Mouse (Mus musculus) liver, adult 2 months (tissue): ENCODE measurements around the gene Cse1l. TPM values are rescaled to one million over a fixed set of nuclear protein-coding genes. Genes with fewer than 3 reads are reported as not detected.
A peak's percentile ranks its signal among the peaks of the same experiment; 100 is the strongest.

ENCODE experiments used
- DNase-seq: peaks from one replicate; pipeline ENCODE4 v3.0.0-alpha.2; 2011; ENCODE audit warnings: low read depth, low spot score; ENCODE audit errors: extremely low read depth
- H3K27ac ChIP-seq: fragments of 200-500 bp; replicated peaks from 2 replicates; pipeline ENCODE4 v1.5.1; 2012; ENCODE audit warnings: low read depth, mild to moderate bottlenecking, control low read depth, inconsistent platforms, low read length; ENCODE audit not compliant: insufficient read depth
- H3K27me3 ChIP-seq: fragments of 200-500 bp; 2 replicates; pipeline ENCODE4 v1.6.1; 2012; ENCODE audit warnings: mild to moderate bottlenecking, moderate library complexity, low read length, inconsistent platforms; ENCODE audit not compliant: control insufficient read depth, insufficient read depth
- H3K36me3 ChIP-seq: fragments of 200-500 bp; 2 replicates; pipeline ENCODE4 v1.6.1; 2012; ENCODE audit warnings: low read length, inconsistent platforms; ENCODE audit not compliant: control insufficient read depth, insufficient read depth
- H3K4me1 ChIP-seq: fragments of 200-500 bp; 2 replicates; pipeline ENCODE4 v1.6.1; 2011; ENCODE audit warnings: low read length; ENCODE audit not compliant: control insufficient read depth, insufficient read depth
- H3K4me3 ChIP-seq: fragments of 200-500 bp; 2 replicates; pipeline ENCODE4 v1.5.1; 2011; ENCODE audit warnings: low read depth, mild to moderate bottlenecking, control low read depth, low read length, moderate library complexity; ENCODE audit not compliant: insufficient read depth
- H3K79me2 ChIP-seq: fragments of 200-500 bp; 2 replicates; pipeline ENCODE4 v1.6.1; 2012; ENCODE audit warnings: inconsistent platforms, mild to moderate bottlenecking, low read length, moderate library complexity; ENCODE audit not compliant: control insufficient read depth, insufficient read depth
- H3K9ac ChIP-seq: fragments of 200-500 bp; 2 replicates; pipeline ENCODE4 v1.6.1; 2012; ENCODE audit warnings: low read depth, mild to moderate bottlenecking, control low read depth, inconsistent platforms, low read length
- CTCF ChIP-seq: fragments of 200-500 bp; IDR thresholded peaks from 2 replicates; pipeline ENCODE4 v1.5.1; 2011; ENCODE audit warnings: low read depth, low read length, control low read depth
- POLR2A ChIP-seq: fragments of 200-500 bp; IDR thresholded peaks from 2 replicates; pipeline ENCODE4 v1.6.1; 2011; ENCODE audit warnings: low read length, control low read depth; ENCODE audit not compliant: insufficient read depth; ENCODE audit errors: extremely low read depth
- WGBS: fragments of 180-500 bp; shearing (Covaris S2); methylation state at CpG from one replicate; pipeline ENCODE4 v1.1.7; 2018; 5-methylcytosine and 5-hydroxymethylcytosine counted together
- polyA plus RNA-seq: library from polyadenylated mRNA; depleted of rRNA; stranded (reverse); fragments of >200 nt; gene quantifications from 2 replicates; pipeline ENCODE4 v1.2.3, GENCODE M21; 2012
- total RNA-seq: library from RNA; depleted of rRNA; stranded (reverse); fragments of >200 nt; gene quantifications from 2 replicates; pipeline ENCODE4 v1.2.3, GENCODE M21; 2014

The Cse1l gene
- total and polyA plus RNA-seq, 2 experiments, result 10.7 to 29.7 TPM

DNA sequence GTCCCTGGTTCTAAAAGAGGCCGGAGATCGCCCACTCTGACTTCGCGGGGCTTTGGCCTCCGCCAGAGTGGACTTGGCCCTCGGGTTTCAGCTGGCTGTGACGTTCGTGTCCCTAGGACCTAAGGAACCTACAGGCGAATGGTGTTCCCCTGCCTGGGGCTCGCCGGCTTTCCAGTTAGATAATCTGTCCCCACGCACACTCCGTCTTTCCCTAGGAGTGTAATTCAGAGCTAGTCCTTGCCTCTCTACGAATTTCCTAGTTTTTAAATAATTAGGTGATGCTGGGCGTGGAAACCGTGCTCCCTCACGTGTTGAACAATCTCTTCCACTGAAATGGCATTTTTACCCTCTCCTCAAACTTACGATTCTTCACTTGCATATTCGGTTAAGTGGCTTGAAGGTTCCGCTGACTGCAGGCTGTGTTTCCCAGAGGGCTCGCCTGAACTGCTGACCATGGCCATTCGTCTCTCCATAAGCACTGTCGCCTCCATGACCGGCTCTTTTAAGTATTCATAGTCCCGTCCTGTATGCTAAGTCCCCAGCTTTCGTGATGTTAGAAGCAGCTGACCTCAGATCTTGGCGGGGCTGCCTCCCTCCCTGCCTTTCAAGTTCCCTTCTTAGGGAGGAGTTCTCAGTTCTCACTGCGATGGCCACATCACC lies 813 bp downstream of the Cse1l start:
- peak; percentile 16 for DNase-seq
- WGBS, result under 1% methylated on average over 28 of the region's 28 CpGs
- peak overlapping the region; percentile 90 for H3K4me3 ChIP-seq
- H3K9ac ChIP-seq, result peak overlapping the region; percentile 84
- peaks cover 7% of the 10 kb centered on the region for H3K4me1 ChIP-seq
- H3K27me3 ChIP-seq, result no peaks in the 10 kb centered on the region
- peak overlapping the region; percentile 84 for H3K27ac ChIP-seq
- H3K36me3 ChIP-seq, result no peaks in the 10 kb centered on the region
- peaks cover 20% of the 10 kb centered on the region; the same call in 1 of the 2 replicates for H3K79me2 ChIP-seq
- no peak for TF ChIP-seq POLR2A

DNA sequence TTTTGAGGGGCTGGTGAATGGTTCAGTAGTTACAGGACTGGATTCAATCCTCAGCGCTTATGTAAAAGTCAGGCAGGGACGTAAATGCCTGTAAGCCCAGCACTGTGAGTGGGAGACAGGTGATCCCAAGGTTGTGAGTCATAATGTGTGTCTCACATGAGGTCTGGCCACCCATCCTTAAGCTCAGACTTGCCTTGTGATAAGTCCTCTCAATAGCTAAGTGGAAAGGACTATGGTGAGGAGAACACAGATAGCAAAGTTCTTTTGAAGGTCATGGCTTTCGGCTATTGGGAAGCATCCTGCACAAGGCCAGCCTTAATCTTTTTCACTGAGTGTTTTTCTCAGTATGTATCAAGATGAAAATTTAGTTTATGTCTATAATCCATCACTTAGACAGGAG lies 3.9 kb downstream of the Cse1l start:
- Histone ChIP-seq H3K79me2 (peaks cover 33% of the 10 kb centered on the region; the same call in 1 of the 2 replicates), H3K4me1 (peaks cover 7% of the 10 kb centered on the region), H3K9ac (no peak overlapping the region), H3K36me3 (no peaks in the 10 kb centered on the region), H3K27me3 (no peaks in the 10 kb centered on the region), H3K27ac (no peak overlapping the region), H3K4me3 (no peak overlapping the region)
- DNase-seq, result no peak
- 94% methylated on average over 3 of the region's 3 CpGs for WGBS
- no peak for TF ChIP-seq CTCF
- no peak for TF ChIP-seq POLR2A

DNA sequence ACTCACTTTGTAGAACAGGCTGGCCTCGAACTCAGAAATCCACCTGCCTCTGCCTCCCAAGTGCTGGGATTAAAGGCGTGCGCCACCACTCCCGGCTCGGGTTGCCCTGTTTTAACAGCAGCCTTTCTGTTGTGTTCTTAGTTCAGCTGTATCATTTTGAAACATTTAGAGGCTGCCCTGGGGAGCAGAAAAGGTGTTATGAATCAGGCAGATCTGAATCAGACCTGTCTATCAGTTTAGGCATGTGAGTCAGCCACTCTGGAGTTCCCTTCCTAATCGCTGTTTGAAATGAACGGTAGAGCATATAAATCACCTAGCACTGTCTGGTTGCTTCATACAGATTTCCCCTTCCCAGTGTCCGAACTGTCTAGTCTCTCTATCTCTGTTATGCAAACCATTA lies 4.7 kb downstream of the Cse1l start:
- Histone ChIP-seq H3K27ac (no peak overlapping the region), H3K4me1 (peaks cover 3% of the 10 kb centered on the region; the same call in 1 of the 2 replicates), H3K9ac (no peak overlapping the region), H3K27me3 (no peaks in the 10 kb centered on the region), H3K4me3 (no peak overlapping the region), H3K36me3 (no peaks in the 10 kb centered on the region; the same call in 1 of the 2 replicates), H3K79me2 (peaks cover 34% of the 10 kb centered on the region; the same call in 1 of the 2 replicates)
- 72% methylated on average over 8 of the region's 8 CpGs for WGBS
- no peak for DNase-seq
- TF ChIP-seq CTCF (no peak), POLR2A (no peak)

DNA sequence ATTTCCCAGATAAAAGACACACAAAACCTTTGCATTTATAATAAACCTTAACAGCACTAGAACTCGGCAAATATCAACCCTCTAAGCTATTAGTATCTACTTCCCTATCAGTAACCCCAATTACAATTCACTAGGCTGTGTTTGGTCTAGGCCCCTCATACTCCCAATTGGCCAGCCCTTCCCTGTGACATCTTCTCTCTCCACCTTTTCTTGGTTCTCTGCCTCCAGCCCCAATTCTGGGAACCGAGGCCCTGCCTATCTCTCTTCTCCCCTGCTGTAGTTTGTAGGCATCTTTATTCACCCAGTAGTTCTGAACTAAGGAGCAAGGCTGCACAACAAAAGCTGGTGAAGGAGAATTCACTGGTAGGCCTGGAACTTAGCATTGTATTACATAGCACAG lies 18.1 kb downstream of the Cse1l start:
- H3K4me3 ChIP-seq, result no peak overlapping the region
- no peak overlapping the region for H3K27ac ChIP-seq
- WGBS, result 90% methylated on average over 2 of the region's 2 CpGs
- H3K79me2 ChIP-seq, result no peaks in the 10 kb centered on the region
- DNase-seq, result no peak
- no peak overlapping the region for H3K9ac ChIP-seq
- H3K4me1 ChIP-seq, result no peaks in the 10 kb centered on the region
- H3K36me3 ChIP-seq, result peaks cover 51% of the 10 kb centered on the region
- no peaks in the 10 kb centered on the region for H3K27me3 ChIP-seq
- no peak for TF ChIP-seq CTCF
- TF ChIP-seq POLR2A, result no peak

DNA sequence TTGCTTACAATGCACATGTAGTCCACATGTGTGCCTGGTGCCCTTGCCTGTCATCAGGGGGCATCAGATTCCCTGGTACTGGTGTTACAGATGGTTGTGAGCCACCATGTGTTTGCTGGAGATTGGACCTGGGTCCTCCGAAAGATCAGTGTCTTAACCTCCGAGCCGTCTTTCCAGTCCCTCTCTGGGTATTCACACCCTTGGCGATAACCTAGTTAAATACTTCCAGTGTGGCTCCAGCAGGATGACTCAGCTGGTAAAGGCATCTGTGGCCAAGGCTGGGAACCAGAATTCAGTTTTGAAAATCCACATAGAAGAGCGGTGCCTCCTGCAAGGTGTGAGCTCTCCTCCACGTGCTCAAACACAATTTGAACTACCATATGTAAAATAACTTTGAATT lies 28.1 kb downstream of the Cse1l start:
- 96% methylated on average over 6 of the region's 6 CpGs for WGBS
- no peaks in the 10 kb centered on the region for H3K79me2 ChIP-seq
- no peak overlapping the region for H3K4me3 ChIP-seq
- H3K36me3 ChIP-seq, result peaks cover 50% of the 10 kb centered on the region
- no peaks in the 10 kb centered on the region for H3K4me1 ChIP-seq
- H3K27me3 ChIP-seq, result no peaks in the 10 kb centered on the region
- DNase-seq, result no peak
- no peak overlapping the region for H3K9ac ChIP-seq
- no peak for TF ChIP-seq POLR2A
- no peak for TF ChIP-seq CTCF
- no peak overlapping the region for H3K27ac ChIP-seq

DNA sequence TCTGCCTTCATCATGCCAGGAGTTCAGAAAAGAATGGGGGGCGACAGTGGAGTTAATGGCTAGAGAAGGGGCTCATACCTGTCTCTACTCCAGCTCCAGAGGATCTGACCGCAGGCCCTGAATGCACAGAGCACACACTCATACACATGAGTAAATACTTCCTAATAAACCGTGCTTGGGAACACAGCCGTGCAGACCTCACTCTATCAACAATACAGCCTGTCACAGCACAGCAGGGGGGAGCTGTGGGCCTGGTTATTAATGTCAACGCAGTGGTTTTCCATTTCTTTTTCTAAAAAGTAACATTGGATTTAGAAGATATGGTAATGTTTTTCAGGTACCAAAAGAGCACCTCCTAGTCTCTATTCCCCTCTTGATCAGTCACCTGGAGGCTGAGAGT lies 28.6 kb downstream of the Cse1l start:
- no peak overlapping the region for H3K27ac ChIP-seq
- H3K9ac ChIP-seq, result no peak overlapping the region
- H3K36me3 ChIP-seq, result peaks cover 47% of the 10 kb centered on the region
- no peak overlapping the region for H3K4me3 ChIP-seq
- DNase-seq, result no peak
- TF ChIP-seq CTCF (no peak), POLR2A (no peak)
- no peaks in the 10 kb centered on the region for H3K79me2 ChIP-seq
- WGBS, result 90% methylated on average over 5 of the region's 5 CpGs
- no peaks in the 10 kb centered on the region for H3K27me3 ChIP-seq
- H3K4me1 ChIP-seq, result no peaks in the 10 kb centered on the region
